Comparison of ENCODE assay signal across 9 mouse cellular contexts in genomic region chr2:165751068-165751467, GRCm38 (mm10).
A peak's percentile ranks its signal among the peaks of the same experiment; 100 is the strongest.
DNase-seq lines count a peak whose midpoint lies in the region; ATAC-seq and TF ChIP-seq lines count a peak whose summit lies in the region.
"Had no signal": no experiment of that assay in that cellular context is flagged by ENCODE, and none has a peak within 500 bp of the region (broad histone marks: within the 10 kb centered on the region; RNA-seq: fewer than 3 reads in every experiment).

No protein-coding gene starts in this region.

- H3K27me3 ChIP-seq in neural tube, embryonic 11.5 days (ENCODE audit: control insufficient read depth, insufficient read depth, low read length) = no peaks in the 10 kb centered on the region

- ATAC-seq in frontal cortex, adult (ENCODE audit: low TSS enrichment) = peak; percentile 55; the same call in 1 of the 2 replicates
- ATAC-seq in neural tube, embryonic 11.5 days (ENCODE audit: insufficient read depth, low FRiP score, low TSS enrichment) = 0 out of 2 replicates have a peak, but pooled peaks have one; percentile 50
- ATAC-seq in erythroid progenitor cell, adult 5-6 weeks (replicated peaks; ENCODE audit: low FRiP score, poor library complexity, severe bottlenecking) = no peak

- DNase-seq in frontal cortex, postnatal 36 days (ENCODE audit: low spot score in 2 of 2) = no peak
- peak; percentile 42 for DNase-seq in neural tube, embryonic 11.5 days (ENCODE audit: low spot score)
- DNase-seq in neural tube, embryonic 10.5 days (ENCODE audit: extremely low spot score, low spot score) = no peak
- peak; percentile 42 for DNase-seq in kidney, postnatal 10 days
- DNase-seq in spleen, adult 18-20 months = no peak

- TF ChIP-seq CTCF in cortical plate, adult 2 months (IDR thresholded peaks at IDR 0.05; ENCODE audit: extremely low read depth, insufficient read depth, low read length) = peak; percentile 39

- H3K4me3 ChIP-seq in neural tube, embryonic 11.5 days (ENCODE audit: low read depth, low read length) = no peak overlapping the region
- no peak overlapping the region for H3K4me3 ChIP-seq in cortical plate, adult 2 months (ENCODE audit: insufficient read depth, low read length)
- H3K4me3 ChIP-seq: stomach, embryonic 15.5 days had no signal

- TF ChIP-seq POLR2A in cortical plate, adult 2 months (IDR thresholded peaks at IDR 0.05; ENCODE audit: extremely low read depth, insufficient read depth, low read length) = no peak

- no peaks in the 10 kb centered on the region for H3K9me3 ChIP-seq in neural tube, embryonic 11.5 days (ENCODE audit: control insufficient read depth, low read length)
- H3K9me3 ChIP-seq: stomach, embryonic 15.5 days had no signal

- H3K9ac ChIP-seq in neural tube, embryonic 11.5 days (ENCODE audit: low read length) = no peak overlapping the region
- H3K9ac ChIP-seq: stomach, embryonic 15.5 days had no signal

- 36% methylated on average over 7 of the region's 7 CpGs for WGBS in neural tube, embryonic 11.5 days

- H3K4me1 ChIP-seq in neural tube, embryonic 11.5 days (ENCODE audit: control insufficient read depth, insufficient read depth, low read length) = 0 out of 2 replicates have a peak, but pooled peaks cover 2% of the 10 kb centered on the region
- no peaks in the 10 kb centered on the region for H3K4me1 ChIP-seq in cortical plate, adult 2 months (ENCODE audit: control insufficient read depth, insufficient read depth, low read length)
- H3K4me1 ChIP-seq: stomach, embryonic 15.5 days had no signal

- H3K36me3 ChIP-seq in neural tube, embryonic 11.5 days (ENCODE audit: control insufficient read depth, insufficient read depth, low read length) = no peaks in the 10 kb centered on the region
- H3K36me3 ChIP-seq: stomach, embryonic 15.5 days had no signal

- H3K27ac ChIP-seq in neural tube, embryonic 11.5 days (ENCODE audit: low read depth, low read length) = no peak overlapping the region
- no peak overlapping the region for H3K27ac ChIP-seq in cortical plate, adult 2 months (ENCODE audit: insufficient read depth, low read length)
- H3K27ac ChIP-seq: stomach, embryonic 15.5 days had no signal

- H3K4me2 ChIP-seq in neural tube, embryonic 11.5 days (ENCODE audit: low read depth) = no peak overlapping the region
- H3K4me2 ChIP-seq: stomach, embryonic 15.5 days had no signal

Comparison
In these comparisons a context has a peak if more than half of its experiments do, and no peak if none do; other contexts are left out.
1. DNase-seq: peak in neural tube, embryonic 11.5 days (single experiment) and kidney, postnatal 10 days (single experiment); none in frontal cortex, postnatal 36 days (0 of 2), neural tube, embryonic 10.5 days (single experiment) and spleen, adult 18-20 months (0 of 2).